Mouse (Mus musculus) embryonic facial prominence, embryonic 14.5 days (tissue): Measurements from ENCODE around the gene Pth1r. TPM values are rescaled to one million over a fixed set of nuclear protein-coding genes. Genes with fewer than 3 reads are reported as not detected.
A peak's percentile ranks its signal among the peaks of the same experiment; 100 is the strongest.

Source experiments
- ATAC-seq: fragments of 200-750 bp; cut with Nextera tagmentation; 2 replicates; pipeline ENCODE4 v1.8.0; 2017; ENCODE audit warnings: low read depth, moderate number of reproducible peaks, moderate TSS enrichment
- DNase-seq: peaks from one replicate; pipeline ENCODE4 v3.0.0-alpha.2; 2015; ENCODE audit warnings: low spot score
- H3K27ac ChIP-seq: fragments of 300-500 bp; sonication (generic); replicated peaks from 2 replicates; pipeline ENCODE4 v1.5.1; 2014; ENCODE audit warnings: low read depth, mild to moderate bottlenecking, low read length, moderate library complexity
- H3K27me3 ChIP-seq: fragments of 300-500 bp; sonication (generic); replicated peaks from 2 replicates; pipeline ENCODE4 v1.6.1; 2014; ENCODE audit warnings: low read length; ENCODE audit not compliant: control insufficient read depth, insufficient read depth
- H3K36me3 ChIP-seq: fragments of 300-500 bp; sonication (generic); 2 replicates; pipeline ENCODE4 v1.6.1; 2014; ENCODE audit warnings: low read length, mixed read lengths; ENCODE audit not compliant: control insufficient read depth, insufficient read depth
- H3K4me1 ChIP-seq: fragments of 300-500 bp; sonication (generic); 2 replicates; pipeline ENCODE4 v1.6.1; 2014; ENCODE audit warnings: antibody characterized with exemption, low read length; ENCODE audit not compliant: control insufficient read depth, insufficient read depth
- H3K4me2 ChIP-seq: fragments of 300-500 bp; sonication (generic); 2 replicates; pipeline ENCODE4 v1.6.1; 2014; ENCODE audit warnings: low read depth, mild to moderate bottlenecking, low read length, moderate library complexity, mixed read lengths
- H3K4me3 ChIP-seq: fragments of 300-500 bp; sonication (generic); 2 replicates; pipeline ENCODE4 v1.5.1; 2014; ENCODE audit warnings: low read depth, mild to moderate bottlenecking, low read length
- H3K9ac ChIP-seq: fragments of 300-500 bp; sonication (generic); 2 replicates; pipeline ENCODE4 v1.6.1; 2014; ENCODE audit warnings: low read depth, mild to moderate bottlenecking, low read length, moderate library complexity, mixed read lengths
- H3K9me3 ChIP-seq: fragments of 300-500 bp; sonication (generic); 2 replicates; pipeline ENCODE4 v1.6.1; 2016; ENCODE audit warnings: low read length; ENCODE audit not compliant: control insufficient read depth
- WGBS: fragments of 180-500 bp; shearing (Covaris S2); extraction: QIAGEN DNeasy Blood & Tissue Kit; methylation state at CpG from one replicate; pipeline ENCODE4 v1.1.7; 2014; 5-methylcytosine and 5-hydroxymethylcytosine counted together
- polyA plus RNA-seq: library from polyadenylated mRNA; unstranded; fragments of >200 nt; fragmentation: Nextera tagmentation; extraction: Ambion mirVana; gene quantifications from 2 replicates; pipeline ENCODE4 v1.2.1, GENCODE M21; 2014

Pth1r gene
- polyA plus RNA-seq, 1 experiment from 2014 or later, result 97.5 TPM

DNA sequence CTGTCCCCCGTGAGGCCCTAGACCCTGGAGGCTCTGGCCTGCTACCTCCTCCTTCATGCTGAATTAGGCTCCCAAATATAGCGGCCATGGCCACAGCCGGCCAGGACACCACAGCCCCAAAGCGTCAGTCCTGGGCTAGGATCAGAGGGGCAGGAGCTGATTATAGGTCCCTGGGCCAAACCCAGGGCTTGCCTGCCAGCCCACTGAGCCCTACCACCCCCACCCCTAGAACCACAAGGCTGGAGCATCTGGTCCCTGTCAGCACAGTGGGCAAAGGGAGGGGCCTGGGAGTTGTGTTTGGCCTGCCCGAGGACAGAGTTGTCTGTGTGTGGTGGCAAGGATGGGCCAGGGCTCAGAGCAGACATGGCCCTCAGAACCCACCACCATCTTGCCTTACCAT, 10.9 kb upstream of the Pth1r start:
- Histone ChIP-seq H3K4me1 (peaks cover 20% of the 10 kb centered on the region), H3K4me2 (no peak overlapping the region), H3K27me3 (no peaks in the 10 kb centered on the region), H3K4me3 (no peak overlapping the region), H3K9me3 (no peaks in the 10 kb centered on the region), H3K9ac (no peak overlapping the region), H3K27ac (no peak overlapping the region), H3K36me3 (no peaks in the 10 kb centered on the region)
- peak; percentile 26; the same call in 1 of the 2 replicates for ATAC-seq
- 70% methylated on average over 5 of the region's 5 CpGs for WGBS
- peak; percentile 37 for DNase-seq

DNA sequence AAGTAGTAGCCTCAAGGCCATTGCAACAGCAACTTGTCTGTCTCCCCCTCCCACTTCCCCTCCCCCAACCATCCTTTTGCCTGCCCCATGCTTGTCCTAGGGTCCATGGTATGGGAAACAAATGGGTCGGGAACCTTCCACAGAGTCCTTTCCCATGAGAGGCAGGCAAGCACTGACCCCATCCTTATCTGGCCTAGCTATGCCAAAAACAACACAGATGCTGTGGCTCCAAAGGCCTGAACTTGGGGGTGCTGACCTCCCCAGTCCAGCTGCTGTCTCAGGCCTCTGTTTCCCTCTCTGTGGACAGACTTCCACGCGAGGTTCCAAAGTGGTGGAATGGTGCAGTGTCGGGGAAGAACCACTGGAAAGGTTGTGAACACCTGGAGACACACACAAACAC, 6.8 kb upstream of the Pth1r start:
- no peak overlapping the region for H3K4me3 ChIP-seq
- 90% methylated on average over 4 of the region's 4 CpGs for whole genome bisulfite sequencing
- no peaks in the 10 kb centered on the region for H3K36me3 ChIP-seq
- no peak for DNase-seq
- no peaks in the 10 kb centered on the region for H3K9me3 ChIP-seq
- H3K4me2 ChIP-seq, result no peak overlapping the region
- no peak overlapping the region for H3K27ac ChIP-seq
- H3K27me3 ChIP-seq, result no peaks in the 10 kb centered on the region
- ATAC-seq, result no peak
- H3K9ac ChIP-seq, result no peak overlapping the region
- peaks cover 25% of the 10 kb centered on the region for H3K4me1 ChIP-seq

DNA sequence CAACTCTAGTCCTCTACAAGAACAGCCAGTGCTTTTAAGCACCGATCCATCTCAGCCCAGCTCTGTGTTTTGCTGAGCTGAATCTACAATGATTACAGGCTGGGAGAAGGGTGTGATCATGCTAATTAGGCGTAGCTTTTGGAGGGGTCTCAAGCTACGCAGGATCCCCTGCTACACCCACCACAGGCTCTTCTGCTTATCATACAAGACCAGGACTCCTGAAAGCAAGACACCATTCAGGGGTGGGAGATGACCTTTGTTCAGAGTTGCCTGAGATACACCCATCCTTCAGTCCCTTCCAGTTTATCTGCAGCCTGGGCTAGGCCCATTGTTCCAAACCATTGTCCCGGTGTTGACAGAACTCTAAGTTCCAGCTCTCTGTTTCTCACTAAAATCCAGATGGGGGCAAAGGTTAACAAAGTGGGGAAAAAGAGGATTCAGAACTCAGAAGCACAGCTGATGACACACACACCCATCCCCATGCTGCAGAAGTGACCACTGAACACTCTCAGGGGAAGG, 6.0 kb upstream of the Pth1r start:
- Histone ChIP-seq H3K4me2 (no peak overlapping the region), H3K4me1 (peaks cover 17% of the 10 kb centered on the region), H3K36me3 (no peaks in the 10 kb centered on the region), H3K27me3 (no peaks in the 10 kb centered on the region), H3K27ac (no peak overlapping the region), H3K9me3 (no peaks in the 10 kb centered on the region), H3K4me3 (no peak overlapping the region), H3K9ac (no peak overlapping the region)
- WGBS, result 71% methylated on average over 4 of the region's 4 CpGs
- DNase-seq (no peak), ATAC-seq (no peak)

DNA sequence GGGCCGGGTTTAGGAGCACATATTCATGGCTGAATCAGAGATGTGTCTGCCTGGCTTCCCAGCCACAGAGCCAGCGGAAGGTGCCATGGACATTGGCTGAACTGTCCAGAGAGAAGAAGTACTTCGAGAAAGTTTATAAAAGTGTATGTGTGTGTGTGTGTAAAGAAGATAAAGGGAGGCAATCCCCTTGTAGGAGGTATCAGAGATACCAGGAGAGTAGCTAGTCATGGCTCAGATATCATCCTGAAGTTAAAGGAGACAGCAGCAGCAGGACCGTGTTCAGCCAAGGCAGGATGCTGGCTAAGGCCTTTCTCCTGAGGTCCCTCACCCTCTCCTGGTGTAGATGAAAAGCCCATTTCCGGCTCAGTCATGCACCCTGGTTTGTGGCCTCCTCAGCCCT, 4.5 kb upstream of the Pth1r start:
- H3K9me3 ChIP-seq, result no peaks in the 10 kb centered on the region
- H3K36me3 ChIP-seq, result no peaks in the 10 kb centered on the region
- no peak overlapping the region for H3K9ac ChIP-seq
- H3K4me1 ChIP-seq, result peaks cover 17% of the 10 kb centered on the region
- 0 out of 2 replicates have a peak overlapping the region, but pooled peaks have one; percentile 49 for H3K27ac ChIP-seq
- ATAC-seq (no peak), DNase-seq (no peak)
- 0 out of 2 replicates have a peak overlapping the region, but pooled peaks have one; percentile 3 for H3K4me2 ChIP-seq
- WGBS, result 84% methylated on average over 5 of the region's 5 CpGs
- H3K4me3 ChIP-seq, result no peak overlapping the region
- H3K27me3 ChIP-seq, result no peaks in the 10 kb centered on the region

DNA sequence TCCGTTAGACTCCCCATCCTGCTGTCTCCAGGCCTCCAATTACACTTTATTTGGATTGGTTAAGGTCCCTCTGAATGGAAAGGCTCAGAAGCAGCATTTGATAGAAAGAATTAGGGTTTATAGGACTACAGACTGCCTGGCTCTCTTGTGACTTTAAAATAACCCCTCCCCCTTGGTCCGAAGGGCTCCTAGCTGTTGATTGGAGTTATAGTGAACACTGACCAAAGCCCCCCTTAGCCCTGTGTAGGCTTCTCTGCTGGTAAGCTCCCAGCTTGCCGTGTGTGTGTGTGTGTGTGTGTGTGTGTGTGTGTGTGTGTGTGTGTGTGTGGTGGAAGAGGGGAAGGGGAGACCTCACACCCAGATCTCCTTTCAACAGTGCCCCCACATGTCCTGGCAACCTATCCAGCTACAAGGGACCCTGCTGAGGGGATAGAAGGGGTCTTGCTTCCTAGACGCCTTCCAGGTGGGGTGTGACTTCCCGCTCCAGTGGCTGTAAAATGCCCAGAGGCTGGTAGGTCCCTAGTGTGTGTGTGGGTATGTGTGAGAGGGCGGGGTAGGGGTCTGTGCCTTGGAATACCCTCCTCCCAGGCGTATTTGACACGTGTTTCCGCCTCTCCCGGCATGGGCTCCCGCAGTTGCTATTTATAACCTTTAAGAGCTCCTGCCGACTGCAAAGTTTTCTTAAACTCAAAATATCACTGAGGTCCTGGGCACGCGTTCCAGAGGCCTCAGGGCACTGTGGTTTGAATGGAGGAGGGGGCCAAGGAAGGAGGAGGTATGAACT, 3.7 kb upstream of the Pth1r start:
- Histone ChIP-seq H3K4me1 (peaks cover 17% of the 10 kb centered on the region), H3K9ac (no peak overlapping the region), H3K36me3 (no peaks in the 10 kb centered on the region), H3K27ac (peak overlapping the region; percentile 49), H3K4me2 (peak overlapping the region; percentile 3; the same call in 1 of the 2 replicates), H3K27me3 (no peaks in the 10 kb centered on the region), H3K4me3 (no peak overlapping the region), H3K9me3 (no peaks in the 10 kb centered on the region)
- peak; percentile 81 for DNase-seq
- WGBS, result 18% methylated on average over 14 of the region's 14 CpGs
- ATAC-seq, result peak; percentile 71

DNA sequence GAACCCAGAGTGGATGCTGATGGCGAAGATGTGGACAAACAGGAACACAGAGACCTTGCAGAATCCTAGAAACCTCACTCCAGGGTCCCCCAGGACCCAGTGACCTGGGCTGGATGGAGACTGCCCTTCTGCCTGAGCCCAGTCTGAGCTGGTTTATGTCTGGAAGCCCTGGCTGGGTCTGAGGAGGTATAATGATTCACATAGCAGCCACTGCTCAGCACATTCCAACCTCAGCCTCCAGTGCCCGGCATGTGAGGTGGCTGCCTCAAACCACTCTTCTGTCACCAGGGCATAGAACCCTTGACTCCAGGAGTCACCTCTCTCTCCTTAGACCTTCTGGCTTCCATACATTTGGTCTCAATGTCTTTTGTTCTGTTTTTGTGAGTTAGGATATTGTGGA, 1.5 kb upstream of the Pth1r start:
- DNase-seq, result no peak
- no peak for ATAC-seq
- no peaks in the 10 kb centered on the region for H3K9me3 ChIP-seq
- H3K27ac ChIP-seq, result no peak overlapping the region
- H3K4me3 ChIP-seq, result no peak overlapping the region
- H3K36me3 ChIP-seq, result no peaks in the 10 kb centered on the region
- WGBS, result 70% methylated on average over 2 of the region's 2 CpGs
- H3K4me1 ChIP-seq, result peaks cover 17% of the 10 kb centered on the region
- no peak overlapping the region for H3K4me2 ChIP-seq
- H3K9ac ChIP-seq, result no peak overlapping the region
- H3K27me3 ChIP-seq, result peaks cover 6% of the 10 kb centered on the region; the same call in 1 of the 2 replicates

DNA sequence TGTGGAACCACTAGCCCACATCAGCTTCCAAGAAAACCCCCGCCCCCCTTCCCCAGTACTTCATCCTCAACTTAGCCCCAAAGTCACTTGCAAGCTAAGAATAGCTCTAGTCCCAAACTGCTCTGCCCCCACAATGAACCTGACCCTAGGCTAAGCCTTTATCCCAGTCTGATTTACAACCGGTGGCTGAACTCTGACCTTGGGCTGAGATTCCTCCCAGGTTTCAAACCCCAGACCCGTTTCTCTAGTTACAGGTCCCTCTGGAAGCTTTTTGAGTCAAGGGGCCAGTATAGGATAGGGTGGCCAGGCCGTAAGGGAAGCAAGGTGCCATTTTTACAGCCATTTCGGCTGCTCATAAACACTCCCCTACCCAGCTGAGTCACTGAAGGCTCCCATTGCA, 707 bp downstream of the Pth1r start:
- Histone ChIP-seq H3K27ac (no peak overlapping the region), H3K4me2 (no peak overlapping the region), H3K4me3 (no peak overlapping the region), H3K9me3 (no peaks in the 10 kb centered on the region), H3K4me1 (peaks cover 11% of the 10 kb centered on the region), H3K27me3 (peaks cover 6% of the 10 kb centered on the region; the same call in 1 of the 2 replicates), H3K36me3 (no peaks in the 10 kb centered on the region), H3K9ac (no peak overlapping the region)
- WGBS, result 46% methylated on average over 5 of the region's 5 CpGs
- no peak for ATAC-seq
- no peak for DNase-seq

DNA sequence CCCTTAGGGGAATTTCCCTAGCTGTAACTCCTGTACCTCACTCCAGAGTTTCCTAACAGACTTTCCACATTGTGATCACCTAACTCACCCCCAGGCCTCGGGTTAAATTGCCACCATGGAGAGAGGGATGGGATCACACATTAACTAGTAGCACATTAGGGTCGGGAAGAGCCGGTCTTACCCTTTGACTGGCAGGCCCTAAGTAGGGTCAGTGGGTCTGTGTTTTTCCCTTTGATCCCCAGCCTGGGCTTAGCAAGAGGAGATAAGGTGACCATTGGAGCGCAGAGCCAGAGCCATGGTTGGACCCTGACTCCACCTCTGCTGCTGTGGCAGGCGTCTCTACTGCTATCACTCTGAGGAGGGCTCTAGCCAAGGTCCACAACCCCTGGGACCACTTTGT, 1.2 kb downstream of the Pth1r start:
- 34% methylated on average over 5 of the region's 5 CpGs for WGBS
- H3K4me2 ChIP-seq, result no peak overlapping the region
- no peak for ATAC-seq

More for the DNA sequence above, 1.2 kb downstream of the Pth1r start:
- no peaks in the 10 kb centered on the region for H3K36me3 ChIP-seq
- H3K9ac ChIP-seq, result no peak overlapping the region
- DNase-seq, result no peak
- H3K27ac ChIP-seq, result no peak overlapping the region
- H3K4me1 ChIP-seq, result peaks cover 6% of the 10 kb centered on the region
- peaks cover 6% of the 10 kb centered on the region; the same call in 1 of the 2 replicates for H3K27me3 ChIP-seq
- H3K9me3 ChIP-seq, result no peaks in the 10 kb centered on the region
- H3K4me3 ChIP-seq, result no peak overlapping the region
